Mouse (Mus musculus) gastrocnemius, postnatal 4 days (tissue): ENCODE measurements at regions not wholly inside any gene's neighbourhood (a gene's known extent, or its start where the extent isn't known, plus 50 kb on each side); places are given as distances from the start of the nearest gene placed in this dataset.

Experiments
- DNase-seq, 2 experiments: peaks; one replicate each; pipeline ENCODE4 v3.0.0; 2021 to 2022; ENCODE audit warnings: low spot score in 2 of 2, mixed read lengths in 2 of 2

- DNase-seq, result no peak
Observed at GRCm38 (mm10) chr3:131799774-131800173, 235.2 kb downstream of the Papss1 start.

- DNase-seq, result no peak
Observed at GRCm38 (mm10) chr3:131801551-131801950, 237.0 kb downstream of the Papss1 start.

GRCm38 (mm10) chr3:131802841-131803240 lies 238.3 kb downstream of the Papss1 start:
- no peak for DNase-seq

DNA sequence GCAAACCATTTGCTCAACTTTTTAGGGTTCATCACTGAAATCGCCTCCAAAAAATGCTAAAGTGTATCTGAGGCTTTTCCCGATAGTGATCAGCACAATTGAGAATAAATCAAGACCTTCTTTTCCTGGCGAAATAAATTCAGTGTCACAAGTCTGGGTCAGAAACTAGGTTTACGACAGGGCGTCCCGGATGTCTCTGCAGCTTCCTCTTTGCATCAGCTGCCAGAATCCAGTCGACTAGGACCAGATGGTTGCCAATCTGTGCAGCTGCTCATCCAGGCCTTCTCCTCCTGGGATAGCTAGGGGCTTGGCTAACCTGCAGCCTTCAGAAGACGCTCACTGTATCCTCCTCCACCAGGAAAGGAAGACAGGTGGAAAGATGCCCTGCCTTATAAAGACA lies 243.6 kb downstream of the Papss1 start:
- DNase-seq, result peak in 1 of 2 experiments; percentile 12

GRCm38 (mm10) chr3:131812968-131813367 lies 248.4 kb downstream of the Papss1 start:
- DNase-seq, result no peak

- DNase-seq, result no peak
Observed at GRCm38 (mm10) chr3:131818806-131819205, 254.2 kb downstream of the Papss1 start.

DNA sequence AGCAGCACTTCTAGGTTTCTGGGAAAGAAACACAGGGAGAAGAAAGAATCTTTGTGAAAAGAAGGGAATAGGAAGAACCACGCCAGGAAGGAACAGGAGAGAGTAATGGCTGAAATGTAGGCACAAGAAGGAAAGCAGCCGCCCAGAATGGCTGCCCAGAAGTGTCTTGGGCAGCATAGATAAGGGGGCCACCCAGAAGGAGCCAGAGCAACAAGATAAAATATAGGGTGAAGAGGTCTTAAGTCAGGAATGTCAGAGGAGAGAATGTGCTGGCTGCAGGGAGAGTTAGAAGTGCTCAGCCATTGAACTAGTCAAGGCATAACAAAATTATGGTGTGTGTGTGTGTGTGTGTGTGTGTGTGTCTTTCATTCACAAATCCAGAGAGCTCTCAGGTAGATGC lies 227.7 kb upstream of the Dkk2 start:
- no peak for DNase-seq

- no peak for DNase-seq
Observed at GRCm38 (mm10) chr3:131859083-131859482, 226.0 kb upstream of the Dkk2 start.

DNA sequence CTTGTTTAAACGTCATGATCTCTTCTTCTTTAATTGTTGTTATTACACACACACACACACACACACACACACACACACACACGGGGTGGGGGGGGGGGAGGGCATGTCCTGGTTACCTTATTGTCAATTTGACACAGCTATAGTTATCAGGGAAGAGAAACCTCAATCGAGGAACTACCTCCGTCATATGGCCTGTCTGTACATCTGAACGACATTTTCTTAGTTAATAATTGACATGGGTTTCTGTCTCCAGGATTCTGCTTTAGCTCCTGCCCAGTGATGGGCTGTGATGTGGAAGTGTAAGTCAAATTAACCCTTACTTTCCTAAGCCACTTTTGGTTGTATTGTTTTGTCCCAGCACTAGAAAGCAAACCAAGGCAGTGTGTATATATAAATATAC lies 220.0 kb upstream of the Dkk2 start:
- DNase-seq, result no peak

GRCm38 (mm10) chr3:131867266-131867665 lies 217.8 kb upstream of the Dkk2 start:
- no peak for DNase-seq

DNA sequence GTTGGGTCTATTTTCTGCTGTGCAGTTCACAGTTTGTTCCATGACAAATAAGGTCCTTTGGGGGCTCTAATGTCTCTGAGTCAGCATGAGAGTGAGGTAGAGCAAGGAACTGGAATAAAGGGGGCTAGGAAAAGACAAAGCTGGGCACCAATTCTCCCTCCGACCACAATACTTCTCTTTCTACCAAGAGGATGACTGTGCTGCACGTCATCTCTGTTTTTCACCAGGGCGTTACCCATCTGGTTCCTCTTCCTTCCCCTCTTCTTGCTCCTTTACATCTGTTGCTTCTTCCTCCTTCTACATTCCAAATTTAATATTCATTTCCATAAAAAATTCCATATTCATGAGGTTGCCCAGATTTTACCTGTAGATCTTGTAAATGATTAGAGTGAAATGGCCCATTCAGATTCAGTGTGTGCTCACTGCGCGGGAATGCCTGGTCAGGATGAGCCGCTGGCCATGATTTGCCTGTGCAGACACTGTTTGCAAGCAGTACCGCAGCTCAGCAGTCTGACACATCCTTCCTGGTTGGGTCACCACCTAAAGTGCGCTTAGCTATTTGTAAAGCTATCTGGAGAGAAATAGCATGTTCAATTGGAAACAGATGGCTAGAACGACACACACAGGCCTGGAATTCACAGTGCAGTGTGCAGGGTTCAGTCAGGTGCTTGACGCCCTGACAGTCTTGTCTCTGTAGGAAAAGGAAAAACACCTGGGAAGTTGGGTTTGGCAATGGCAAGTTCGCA lies 216.7 kb upstream of the Dkk2 start:
- no peak for DNase-seq

DNA sequence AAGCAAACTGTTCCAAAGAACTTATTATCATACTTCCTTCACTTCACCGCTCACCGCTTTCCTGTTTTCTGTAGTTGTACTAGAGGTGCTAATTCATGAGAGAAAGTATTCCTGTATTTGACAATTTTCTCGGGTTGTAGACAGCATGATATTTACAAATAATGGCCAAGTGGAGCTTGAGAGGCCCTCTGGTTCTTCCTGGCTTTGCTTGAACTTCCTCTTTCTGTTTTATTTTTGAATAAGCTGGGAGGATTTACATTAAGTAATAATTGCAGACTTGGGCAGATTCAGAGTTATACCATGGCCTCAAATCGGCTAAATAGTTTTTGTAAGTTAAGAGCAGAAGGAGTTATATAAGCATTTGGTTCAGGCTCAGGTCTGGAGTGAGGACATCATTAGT lies 215.8 kb upstream of the Dkk2 start:
- DNase-seq, result no peak

- no peak for DNase-seq
Observed at GRCm38 (mm10) chr3:131882667-131883066, 202.4 kb upstream of the Dkk2 start.

DNA sequence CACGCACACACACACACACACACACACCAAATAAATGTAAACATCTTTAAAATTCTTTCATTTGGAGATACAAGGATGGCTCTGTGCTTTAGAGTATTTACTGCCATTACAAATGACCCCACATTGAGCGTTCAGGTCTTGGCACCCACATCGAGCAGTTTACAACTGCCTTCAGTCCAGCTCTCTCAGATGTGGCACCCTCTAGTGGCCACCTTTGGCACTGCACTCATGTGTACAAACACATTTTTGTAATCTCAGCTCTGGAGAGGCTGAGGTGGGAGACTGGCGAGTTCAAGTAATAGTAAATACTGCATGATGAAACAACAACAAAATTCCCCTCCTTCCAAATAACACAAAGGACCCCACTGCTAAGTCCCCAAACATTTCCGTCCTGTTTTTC lies 198.6 kb upstream of the Dkk2 start:
- peak in 1 of 2 experiments; percentile 27 for DNase-seq

DNA sequence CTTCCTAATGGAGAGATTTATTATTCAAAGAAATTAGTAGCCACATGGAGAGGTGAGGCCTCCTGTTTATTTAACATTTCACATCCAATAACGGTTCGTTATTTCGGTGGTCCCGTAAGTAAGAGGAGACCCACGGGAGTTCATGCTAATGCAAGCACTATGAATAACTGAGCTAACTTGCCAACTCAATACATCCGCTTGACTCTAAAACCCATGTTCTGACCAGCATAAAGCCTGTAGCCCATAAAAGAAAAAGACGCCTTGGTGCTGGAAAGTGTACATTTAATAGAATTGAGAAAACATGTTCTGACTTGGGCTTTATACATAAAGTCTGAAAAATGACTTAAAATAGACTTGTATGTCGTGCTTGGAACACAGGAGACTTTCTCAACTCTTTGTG lies 198.1 kb upstream of the Dkk2 start:
- no peak for DNase-seq

- DNase-seq, result no peak
Observed at GRCm38 (mm10) chr3:131887670-131888069, 197.4 kb upstream of the Dkk2 start.

- no peak for DNase-seq
Observed at GRCm38 (mm10) chr3:131891941-131892340, 193.2 kb upstream of the Dkk2 start.

DNA sequence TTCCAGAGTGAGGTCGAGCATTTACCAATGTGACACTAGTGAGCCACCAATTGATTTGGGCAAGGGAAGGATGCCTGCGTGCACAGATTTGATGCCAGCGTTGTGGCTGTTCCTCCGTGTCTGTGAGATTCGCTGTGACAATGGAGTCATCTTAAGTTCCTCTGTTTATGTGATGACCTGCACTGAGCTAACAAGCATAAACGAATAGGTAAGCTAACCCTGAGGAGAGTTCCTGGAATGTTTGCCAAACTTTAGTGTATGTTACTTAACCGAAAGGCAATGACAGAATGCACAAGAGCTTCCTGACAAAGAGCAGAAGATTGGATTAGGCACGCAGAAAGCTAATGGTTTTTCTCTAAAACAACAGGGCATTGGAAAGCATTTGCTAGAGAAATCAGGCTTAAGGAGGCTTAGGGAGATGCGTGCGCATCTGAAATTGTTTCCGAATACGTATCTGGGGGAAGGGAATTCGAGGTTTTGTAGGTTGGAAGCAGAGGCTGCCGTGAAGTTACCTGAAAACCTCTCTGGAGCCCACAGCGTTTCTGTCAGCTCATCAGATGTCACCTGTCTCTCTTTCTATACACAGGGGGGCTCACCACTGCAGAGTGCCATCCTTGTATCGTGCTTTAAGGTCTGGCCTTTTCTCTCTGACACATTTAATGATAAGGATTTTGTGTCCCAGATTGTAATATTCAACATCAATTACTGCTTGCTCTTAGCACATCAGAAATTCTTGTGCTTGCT lies 191.9 kb upstream of the Dkk2 start:
- DNase-seq, result no peak

GRCm38 (mm10) chr3:131895057-131895456 lies 190.0 kb upstream of the Dkk2 start:
- no peak for DNase-seq

DNA sequence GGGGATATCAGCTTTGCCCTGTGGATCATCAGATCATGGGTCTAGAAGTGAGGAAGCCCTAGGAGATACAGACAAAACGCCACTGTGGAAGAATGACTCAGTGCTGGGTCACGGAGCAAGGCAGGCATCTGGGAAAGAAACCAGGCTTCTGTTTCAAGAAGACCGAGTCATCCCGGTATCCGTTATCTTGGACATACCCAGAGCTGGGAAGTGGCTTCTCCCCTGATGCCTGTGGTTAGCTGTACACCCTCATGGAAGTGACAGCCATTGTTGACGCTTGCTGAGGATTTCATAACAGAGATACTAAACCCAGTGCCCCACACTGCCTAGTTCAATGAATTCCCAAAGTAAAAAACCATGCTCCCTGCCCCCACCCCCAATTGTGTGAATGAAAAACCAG lies 171.6 kb upstream of the Dkk2 start:
- no peak for DNase-seq

GRCm38 (mm10) chr3:131914372-131914771 lies 170.7 kb upstream of the Dkk2 start:
- DNase-seq, result no peak

DNA sequence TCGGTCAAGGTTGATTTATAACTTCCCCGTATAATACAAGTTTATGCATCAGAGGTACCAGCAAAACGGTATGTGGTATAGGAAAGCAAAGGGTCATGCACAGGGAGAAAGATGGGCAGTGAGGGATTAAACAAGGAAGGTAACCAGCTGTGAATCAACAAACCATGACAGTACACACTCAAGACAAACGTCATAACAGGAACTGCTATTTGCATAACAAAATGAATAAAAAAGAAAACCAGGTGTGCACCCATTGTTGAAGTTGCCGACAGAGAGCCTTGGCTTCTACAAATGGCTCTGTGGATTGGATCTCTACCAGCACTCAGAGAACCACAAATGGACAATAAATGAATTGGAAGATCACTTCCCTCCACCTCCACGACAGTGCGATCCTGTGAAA lies 170.1 kb upstream of the Dkk2 start:
- DNase-seq, result no peak
